Mouse (Mus musculus): ENCODE results near the gene Gm15294.

Gm15294 gene

GRCm38 (mm10) chrX:141875135-141875534 lies at the start of gene Gm15294:
Gene Gm15294 (minus strand): TSS chrX:141875235.
- no peak for DNase-seq

- no peak for DNase-seq
These were observed 9.5 kb upstream of the Gm15294 start for GRCm38 (mm10) chrX:141884336-141885048.

- DNase-seq: no peak
These were observed 1.0 kb downstream of the Gm15294 start for GRCm38 (mm10) chrX:141874024-141874423.

- DNase-seq: no peak
These were observed 1.4 kb downstream of the Gm15294 start for GRCm38 (mm10) chrX:141873597-141873996.

GRCm38 (mm10) chrX:141855684-141856396 lies 19.2 kb downstream of the Gm15294 start:
- no peak for DNase-seq
